Mouse (Mus musculus): ENCODE data around the gene Cntnap2. TPM values are rescaled to one million over a fixed set of nuclear protein-coding genes. Genes with fewer than 3 reads are reported as not detected.

Cntnap2 gene
- polyA plus RNA-seq, 1 experiment from 2014 or later, result 70.3 TPM

GRCm38 (mm10) chr6:46197298-46197697 lies 1138.1 kb downstream of the Cntnap2 start:
- WGBS, result 88% methylated on average over 2 of the region's 2 CpGs
- Histone ChIP-seq H3K4me2 (ENCODE audit: low read length) (no peak overlapping the region), H3K9ac (ENCODE audit: low read length) (no peak overlapping the region), H3K27me3 (replicated peaks; ENCODE audit: control insufficient read depth, insufficient read depth, low read length) (no peaks in the 10 kb centered on the region), H3K4me1 (ENCODE audit: control insufficient read depth, insufficient read depth, low read length) (no peaks in the 10 kb centered on the region), H3K36me3 (ENCODE audit: control insufficient read depth, insufficient read depth, low read length) (no peaks in the 10 kb centered on the region), H3K9me3 (replicated peaks; ENCODE audit: control insufficient read depth, low read length) (no peaks in the 10 kb centered on the region), H3K27ac (ENCODE audit: low read depth, low read length) (no peak overlapping the region), H3K4me3 (ENCODE audit: low read depth, low read length) (no peak overlapping the region)
- DNase-seq (ENCODE audit: low spot score) (no peak), ATAC-seq (no peak)

- no peak overlapping the region for H3K27ac ChIP-seq (ENCODE audit: low read depth, low read length)
- no peak overlapping the region for H3K4me3 ChIP-seq (ENCODE audit: low read depth, low read length)
- no peaks in the 10 kb centered on the region for H3K4me1 ChIP-seq (ENCODE audit: control insufficient read depth, insufficient read depth, low read length)
- ATAC-seq (no peak), DNase-seq (ENCODE audit: low spot score) (no peak)
- no peaks in the 10 kb centered on the region for H3K27me3 ChIP-seq (replicated peaks; ENCODE audit: control insufficient read depth, insufficient read depth, low read length)
- 90% methylated on average over 4 of the region's 4 CpGs for WGBS
- H3K9me3 ChIP-seq (replicated peaks; ENCODE audit: control insufficient read depth, low read length), result no peaks in the 10 kb centered on the region
- H3K4me2 ChIP-seq (ENCODE audit: low read length), result no peak overlapping the region
- no peaks in the 10 kb centered on the region for H3K36me3 ChIP-seq (ENCODE audit: control insufficient read depth, insufficient read depth, low read length)
- no peak overlapping the region for H3K9ac ChIP-seq (ENCODE audit: low read length)
These were observed 1142.7 kb downstream of the Cntnap2 start for GRCm38 (mm10) chr6:46201828-46202227.

- no peak overlapping the region for H3K4me3 ChIP-seq (ENCODE audit: low read depth, low read length)
- WGBS, result 42% methylated on average over 2 of the region's 2 CpGs
- H3K27me3 ChIP-seq (replicated peaks; ENCODE audit: control insufficient read depth, insufficient read depth, low read length), result no peaks in the 10 kb centered on the region
- no peak overlapping the region for H3K27ac ChIP-seq (ENCODE audit: low read depth, low read length)
- no peak for ATAC-seq
- H3K9ac ChIP-seq (ENCODE audit: low read length), result no peak overlapping the region
- peak; percentile 4 for DNase-seq (ENCODE audit: low spot score)
- H3K36me3 ChIP-seq (ENCODE audit: control insufficient read depth, insufficient read depth, low read length), result no peaks in the 10 kb centered on the region
- no peaks in the 10 kb centered on the region for H3K9me3 ChIP-seq (replicated peaks; ENCODE audit: control insufficient read depth, low read length)
- H3K4me1 ChIP-seq (ENCODE audit: control insufficient read depth, insufficient read depth, low read length), result no peaks in the 10 kb centered on the region
- no peak overlapping the region for H3K4me2 ChIP-seq (ENCODE audit: low read length)
These were observed 1146.4 kb downstream of the Cntnap2 start for GRCm38 (mm10) chr6:46205531-46205930.

GRCm38 (mm10) chr6:46232889-46233288 lies 1173.7 kb downstream of the Cntnap2 start:
- no peaks in the 10 kb centered on the region for H3K27me3 ChIP-seq (replicated peaks; ENCODE audit: control insufficient read depth, insufficient read depth, low read length)
- ATAC-seq, result no peak
- no peaks in the 10 kb centered on the region for H3K9me3 ChIP-seq (replicated peaks; ENCODE audit: control insufficient read depth, low read length)
- no peak for DNase-seq (ENCODE audit: low spot score)
- no peak overlapping the region for H3K9ac ChIP-seq (ENCODE audit: low read length)
- H3K4me2 ChIP-seq (ENCODE audit: low read length), result no peak overlapping the region
- no peak overlapping the region for H3K27ac ChIP-seq (ENCODE audit: low read depth, low read length)
- H3K36me3 ChIP-seq (ENCODE audit: control insufficient read depth, insufficient read depth, low read length), result no peaks in the 10 kb centered on the region
- H3K4me1 ChIP-seq (ENCODE audit: control insufficient read depth, insufficient read depth, low read length), result no peaks in the 10 kb centered on the region
- H3K4me3 ChIP-seq (ENCODE audit: low read depth, low read length), result no peak overlapping the region
- 96% methylated on average over 1 of the region's 1 CpGs for WGBS

GRCm38 (mm10) chr6:46240349-46240748 lies 1181.2 kb downstream of the Cntnap2 start:
- H3K4me2 ChIP-seq (ENCODE audit: low read length), result no peak overlapping the region
- H3K36me3 ChIP-seq (ENCODE audit: control insufficient read depth, insufficient read depth, low read length), result no peaks in the 10 kb centered on the region
- ATAC-seq (no peak), DNase-seq (ENCODE audit: low spot score) (no peak)
- H3K9me3 ChIP-seq (replicated peaks; ENCODE audit: control insufficient read depth, low read length), result no peaks in the 10 kb centered on the region
- no peak overlapping the region for H3K27ac ChIP-seq (ENCODE audit: low read depth, low read length)
- no peaks in the 10 kb centered on the region for H3K4me1 ChIP-seq (ENCODE audit: control insufficient read depth, insufficient read depth, low read length)
- no peaks in the 10 kb centered on the region for H3K27me3 ChIP-seq (replicated peaks; ENCODE audit: control insufficient read depth, insufficient read depth, low read length)
- 70% methylated on average over 2 of the region's 2 CpGs for WGBS
- H3K4me3 ChIP-seq (ENCODE audit: low read depth, low read length), result no peak overlapping the region
- no peak overlapping the region for H3K9ac ChIP-seq (ENCODE audit: low read length)

GRCm38 (mm10) chr6:46263171-46263570 lies 1204.0 kb downstream of the Cntnap2 start:
- H3K9ac ChIP-seq (ENCODE audit: low read length), result no peak overlapping the region
- DNase-seq (ENCODE audit: low spot score) (no peak), ATAC-seq (no peak)
- no peaks in the 10 kb centered on the region for H3K9me3 ChIP-seq (replicated peaks; ENCODE audit: control insufficient read depth, low read length)
- 14% methylated on average over 1 of the region's 1 CpGs for WGBS
- H3K36me3 ChIP-seq (ENCODE audit: control insufficient read depth, insufficient read depth, low read length), result no peaks in the 10 kb centered on the region
- no peaks in the 10 kb centered on the region for H3K4me1 ChIP-seq (ENCODE audit: control insufficient read depth, insufficient read depth, low read length)
- no peak overlapping the region for H3K27ac ChIP-seq (ENCODE audit: low read depth, low read length)
- H3K4me3 ChIP-seq (ENCODE audit: low read depth, low read length), result no peak overlapping the region
- H3K27me3 ChIP-seq (replicated peaks; ENCODE audit: control insufficient read depth, insufficient read depth, low read length), result no peaks in the 10 kb centered on the region
- no peak overlapping the region for H3K4me2 ChIP-seq (ENCODE audit: low read length)

- no peaks in the 10 kb centered on the region for H3K9me3 ChIP-seq (replicated peaks; ENCODE audit: control insufficient read depth, low read length)
- WGBS, result 66% methylated on average over 5 of the region's 5 CpGs
- H3K27ac ChIP-seq (ENCODE audit: low read depth, low read length), result no peak overlapping the region
- ATAC-seq, result peak; percentile 75
- H3K4me1 ChIP-seq (ENCODE audit: control insufficient read depth, insufficient read depth, low read length), result no peaks in the 10 kb centered on the region
- no peak overlapping the region for H3K9ac ChIP-seq (ENCODE audit: low read length)
- H3K4me2 ChIP-seq (ENCODE audit: low read length), result no peak overlapping the region
- H3K27me3 ChIP-seq (replicated peaks; ENCODE audit: control insufficient read depth, insufficient read depth, low read length), result no peaks in the 10 kb centered on the region
- no peaks in the 10 kb centered on the region for H3K36me3 ChIP-seq (ENCODE audit: control insufficient read depth, insufficient read depth, low read length)
- H3K4me3 ChIP-seq (ENCODE audit: low read depth, low read length), result no peak overlapping the region
- peak; percentile 67 for DNase-seq (ENCODE audit: low spot score)
These were observed 1287.8 kb downstream of the Cntnap2 start for GRCm38 (mm10) chr6:46346946-46347345.

- ATAC-seq, result peak; percentile 69; the same call in 1 of the 2 replicates
- Histone ChIP-seq H3K9me3 (replicated peaks; ENCODE audit: control insufficient read depth, low read length) (no peaks in the 10 kb centered on the region), H3K4me3 (ENCODE audit: low read depth, low read length) (no peak overlapping the region), H3K4me2 (ENCODE audit: low read length) (no peak overlapping the region), H3K27ac (ENCODE audit: low read depth, low read length) (no peak overlapping the region), H3K4me1 (ENCODE audit: control insufficient read depth, insufficient read depth, low read length) (no peaks in the 10 kb centered on the region), H3K36me3 (ENCODE audit: control insufficient read depth, insufficient read depth, low read length) (no peaks in the 10 kb centered on the region), H3K9ac (ENCODE audit: low read length) (no peak overlapping the region), H3K27me3 (replicated peaks; ENCODE audit: control insufficient read depth, insufficient read depth, low read length) (no peaks in the 10 kb centered on the region)
- WGBS, result 70% methylated on average over 2 of the region's 2 CpGs
- peak; percentile 74 for DNase-seq (ENCODE audit: low spot score)
These were observed 1301.9 kb downstream of the Cntnap2 start for GRCm38 (mm10) chr6:46361091-46361490.

- H3K9ac ChIP-seq (ENCODE audit: low read length), result no peak overlapping the region
- no peak overlapping the region for H3K4me3 ChIP-seq (ENCODE audit: low read depth, low read length)
- no peak overlapping the region for H3K4me2 ChIP-seq (ENCODE audit: low read length)
- H3K27ac ChIP-seq (ENCODE audit: low read depth, low read length), result no peak overlapping the region
- H3K9me3 ChIP-seq (replicated peaks; ENCODE audit: control insufficient read depth, low read length), result no peaks in the 10 kb centered on the region
- no peaks in the 10 kb centered on the region for H3K4me1 ChIP-seq (ENCODE audit: control insufficient read depth, insufficient read depth, low read length)
- H3K36me3 ChIP-seq (ENCODE audit: control insufficient read depth, insufficient read depth, low read length), result no peaks in the 10 kb centered on the region
- no peaks in the 10 kb centered on the region for H3K27me3 ChIP-seq (replicated peaks; ENCODE audit: control insufficient read depth, insufficient read depth, low read length)
- ATAC-seq (peak; percentile 95), DNase-seq (ENCODE audit: low spot score) (peak; percentile 94)
- 78% methylated on average over 1 of the region's 1 CpGs for WGBS
These were observed 1303.0 kb downstream of the Cntnap2 start for GRCm38 (mm10) chr6:46362156-46362555.
